11 mouse cellular contexts compared by ENCODE assay signal in genomic region chr6:38921095-38921809, GRCm38 (mm10). TPM values are rescaled to one million over a fixed set of nuclear protein-coding genes. Genes with fewer than 3 reads are reported as not detected.
DNase-seq lines count a peak whose midpoint lies in the region; ATAC-seq lines count a peak whose summit lies in the region.
"Had no signal": no experiment of that assay in that cellular context is flagged by ENCODE, and none has a peak within 500 bp of the region (broad histone marks: within the 10 kb centered on the region; RNA-seq: fewer than 3 reads in every experiment).

No protein-coding gene starts in this region.

- no peaks in the 10 kb centered on the region for H3K27me3 ChIP-seq in liver, embryonic 13.5 days

- peak overlapping the region; percentile 78 for H3K9ac ChIP-seq in liver, embryonic 13.5 days

- peak overlapping the region; percentile 100 for H3K27ac ChIP-seq in liver, embryonic 13.5 days

- H3K9me3 ChIP-seq in liver, embryonic 13.5 days (replicated peaks) = no peaks in the 10 kb centered on the region

- no peaks in the 10 kb centered on the region for H3K36me3 ChIP-seq in liver, embryonic 13.5 days

- peaks cover 99% of the 10 kb centered on the region for H3K4me1 ChIP-seq in liver, embryonic 13.5 days (replicated peaks)

- H3K4me2 ChIP-seq in liver, embryonic 13.5 days = peak overlapping the region; percentile 63

- peak; percentile 83 for DNase-seq in heart, adult 11 months
- no peak for DNase-seq in heart, adult 9 months (ENCODE audit: low spot score in 2 of 2)
- DNase-seq in spleen, adult 12 weeks (ENCODE audit: low spot score) = peak; percentile 60
- DNase-seq in spleen, postnatal 14 days (ENCODE audit: low spot score in 2 of 2) = no peak
- peak; percentile 84 for DNase-seq in liver, embryonic 13.5 days
- DNase-seq in yolk sac, embryonic 10.5 days (ENCODE audit: low spot score) = peak; percentile 49
- DNase-seq in left cerebral cortex, postnatal 4 days = no peak
- no peak for DNase-seq in urinary bladder, postnatal 4 days (ENCODE audit: low spot score in 2 of 2)
- DNase-seq: cerebellum, adult 9-11 months; gastrocnemius, postnatal 10 days; right cerebral cortex, postnatal 14 days had no signal

- peak overlapping the region; percentile 32 for H3K4me3 ChIP-seq in liver, embryonic 13.5 days (replicated peaks)

- intact Hi-C loops in left cerebral cortex, postnatal 4 days (cut with DNase I) = no loop called here

- WGBS in liver, embryonic 13.5 days (ENCODE audit: insufficient replicate concordance) = 33% methylated on average over 17 of the region's 17 CpGs

- peak; percentile 66 for ATAC-seq in liver, embryonic 13.5 days (ENCODE audit: low read depth)

RNA-seq across cellular contexts. Expression of gene Hipk2, which starts 45.3 kb away (rescaled TPM):
- 20.1 and 20.4 TPM in 2 replicates for polyA plus RNA-seq in liver, embryonic 13.5 days (2015; fragmentation: Nextera tagmentation; extraction: Ambion mirVana)
- total RNA-seq in left cerebral cortex, postnatal 4 days (2021) = 10 to 100 TPM; 54.6 to 55.5 TPM

RNA-seq across cellular contexts. Expression of gene Tbxas1, which starts 46.0 kb away (rescaled TPM):
- polyA plus RNA-seq in liver, embryonic 13.5 days (2015; fragmentation: Nextera tagmentation; extraction: Ambion mirVana) = 11.4 and 12.2 TPM in 2 replicates
- 1 to 10 TPM; 1.3 to 1.4 TPM for total RNA-seq in left cerebral cortex, postnatal 4 days (2021)

Comparison
In these comparisons a context has a peak if more than half of its experiments do, and no peak if none do; other contexts are left out.
1. DNase-seq: peak in heart, adult 11 months (single experiment), spleen, adult 12 weeks (single experiment), liver, embryonic 13.5 days (single experiment) and yolk sac, embryonic 10.5 days (single experiment); none in heart, adult 9 months (0 of 2), spleen, postnatal 14 days (0 of 2), left cerebral cortex, postnatal 4 days (single experiment) and urinary bladder, postnatal 4 days (0 of 2).